Mouse (Mus musculus) neural tube, embryonic 13.5 days (tissue): Measurements from ENCODE around the gene Ano6. TPM values are rescaled to one million over a fixed set of nuclear protein-coding genes. Genes with fewer than 3 reads are reported as not detected.

Experiments
- ATAC-seq: fragments of 200-750 bp; cut with Nextera tagmentation; 2 replicates; pipeline ENCODE4 v1.8.0; 2017; ENCODE audit warnings: low read depth, mild to moderate bottlenecking, moderate TSS enrichment, moderate library complexity
- H3K27ac ChIP-seq: fragments of 300-500 bp; sonication (generic); replicated peaks from 2 replicates; pipeline ENCODE4 v1.5.1; 2015; ENCODE audit warnings: moderate library complexity, mild to moderate bottlenecking, inconsistent platforms
- H3K27me3 ChIP-seq: fragments of 300-500 bp; sonication (generic); 2 replicates; pipeline ENCODE4 v1.6.1; 2015; ENCODE audit warnings: mild to moderate bottlenecking, inconsistent platforms
- H3K36me3 ChIP-seq: fragments of 300-500 bp; sonication (generic); 2 replicates; pipeline ENCODE4 v1.6.1; 2015; ENCODE audit warnings: mild to moderate bottlenecking, inconsistent platforms
- H3K4me1 ChIP-seq: fragments of 300-500 bp; sonication (generic); replicated peaks from 2 replicates; pipeline ENCODE4 v1.6.1; 2015; ENCODE audit warnings: inconsistent platforms
- H3K4me2 ChIP-seq: fragments of 300-500 bp; sonication (generic); 2 replicates; pipeline ENCODE4 v1.6.1; 2015; ENCODE audit warnings: inconsistent platforms, mild to moderate bottlenecking, moderate library complexity
- H3K4me3 ChIP-seq: fragments of 300-500 bp; sonication (generic); 2 replicates; pipeline ENCODE4 v1.5.1; 2015; ENCODE audit warnings: mild to moderate bottlenecking, inconsistent platforms
- H3K9ac ChIP-seq: fragments of 300-500 bp; sonication (generic); 2 replicates; pipeline ENCODE4 v1.6.1; 2015; ENCODE audit warnings: moderate library complexity, mild to moderate bottlenecking, inconsistent platforms
- H3K9me3 ChIP-seq: fragments of 300-500 bp; sonication (generic); 2 replicates; pipeline ENCODE4 v1.6.1; 2016; ENCODE audit warnings: inconsistent platforms
- WGBS: fragments of 180-500 bp; shearing (Covaris S2); methylation state at CpG from one replicate; pipeline ENCODE4 v1.1.7; 2015; 5-methylcytosine and 5-hydroxymethylcytosine counted together
- polyA plus RNA-seq: library from polyadenylated mRNA; unstranded; fragments of >200 nt; fragmentation: Nextera tagmentation; extraction: Ambion mirVana; gene quantifications from 2 replicates; pipeline ENCODE4 v1.2.1, GENCODE M21; 2015

The Ano6 gene
- polyA plus RNA-seq, 1 experiment from 2014 or later: 30.2 TPM

DNA sequence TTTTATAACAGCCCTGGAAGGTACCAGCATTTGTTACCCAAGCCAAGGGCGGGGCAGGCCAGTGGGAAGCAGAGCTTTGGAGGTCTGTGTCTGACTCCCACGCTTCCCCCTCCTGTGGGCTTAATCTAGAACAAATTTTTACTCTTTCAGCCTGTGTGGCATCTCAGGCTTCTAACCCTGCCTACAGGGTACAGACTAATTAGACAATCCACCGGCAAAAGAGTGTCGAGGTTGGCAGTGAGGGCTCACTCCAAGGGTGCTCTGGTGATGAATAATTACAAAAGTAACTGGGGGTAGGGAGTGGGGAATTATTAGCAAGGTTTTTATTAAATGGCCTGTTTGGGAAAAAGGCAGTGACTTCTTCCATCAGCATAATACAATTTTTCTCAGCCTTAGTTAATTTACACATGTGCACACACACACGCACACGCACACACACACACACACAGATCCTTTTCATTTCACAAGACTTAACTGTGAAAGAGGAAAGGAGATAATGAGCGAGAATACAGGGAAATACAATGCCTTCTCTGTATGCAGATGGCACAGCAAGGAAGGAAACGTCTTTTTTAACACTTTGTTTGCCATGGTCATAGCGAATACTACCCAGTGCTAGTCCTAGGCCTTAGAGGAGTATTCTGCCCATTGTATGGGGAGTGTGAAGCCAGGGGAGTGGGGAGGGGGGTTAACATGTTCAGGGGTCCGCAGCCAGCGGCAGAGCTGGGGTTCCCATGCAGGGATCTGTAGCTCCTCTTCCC, 155.5 kb downstream of the Ano6 start:
- Histone ChIP-seq H3K4me1 (peaks cover 10% of the 10 kb centered on the region), H3K9me3 (no peaks in the 10 kb centered on the region), H3K4me2 (no peak overlapping the region), H3K9ac (no peak overlapping the region), H3K27ac (no peak overlapping the region), H3K27me3 (no peaks in the 10 kb centered on the region), H3K36me3 (peaks cover 36% of the 10 kb centered on the region), H3K4me3 (no peak overlapping the region)
- ATAC-seq: peak; percentile 40; the same call in 1 of the 2 replicates
- WGBS: 52% methylated on average over 11 of the region's 11 CpGs

DNA sequence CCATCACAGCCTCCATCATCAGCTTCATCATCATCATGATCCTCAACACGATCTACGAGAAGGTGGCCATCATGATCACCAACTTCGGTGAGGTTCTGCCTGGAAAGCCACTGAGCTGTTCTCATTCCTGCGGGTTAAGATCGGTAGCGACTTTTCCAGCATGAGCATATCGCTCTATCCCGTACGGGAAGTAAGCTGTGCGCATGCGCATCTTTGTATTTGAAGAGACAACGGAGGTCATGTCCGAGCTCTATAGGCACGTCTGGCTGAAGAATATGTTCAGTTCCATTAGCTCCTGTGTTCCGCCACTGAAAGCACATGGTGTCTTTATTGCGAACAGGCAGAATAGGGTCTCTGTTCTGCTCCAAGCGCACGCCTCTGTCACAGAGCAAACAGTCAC, 157.8 kb downstream of the Ano6 start:
- H3K9ac ChIP-seq: no peak overlapping the region
- H3K27me3 ChIP-seq: no peaks in the 10 kb centered on the region
- peaks cover 31% of the 10 kb centered on the region for H3K36me3 ChIP-seq
- WGBS: 94% methylated on average over 18 of the region's 18 CpGs
- ATAC-seq: no peak
- peaks cover 10% of the 10 kb centered on the region for H3K4me1 ChIP-seq
- H3K9me3 ChIP-seq: no peaks in the 10 kb centered on the region
- H3K4me3 ChIP-seq: no peak overlapping the region
- no peak overlapping the region for H3K4me2 ChIP-seq
- no peak overlapping the region for H3K27ac ChIP-seq

DNA sequence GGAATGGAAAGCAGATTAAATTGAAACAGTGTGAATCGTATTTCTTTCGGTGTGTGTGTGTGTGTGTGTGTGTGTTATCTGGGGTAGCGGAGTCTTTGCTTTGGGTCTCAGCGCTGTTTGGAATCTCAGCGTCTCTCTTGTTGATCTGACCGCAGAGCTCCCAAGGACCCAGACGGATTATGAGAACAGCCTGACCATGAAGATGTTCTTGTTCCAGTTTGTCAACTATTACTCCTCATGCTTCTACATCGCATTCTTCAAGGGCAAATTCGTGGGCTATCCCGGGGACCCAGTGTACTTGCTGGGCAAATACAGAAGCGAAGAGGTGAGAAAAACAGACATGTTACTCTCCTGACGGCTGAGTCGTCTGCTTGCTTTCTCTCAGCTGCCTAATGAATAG, 158.7 kb downstream of the Ano6 start:
- no peaks in the 10 kb centered on the region for H3K27me3 ChIP-seq
- 94% methylated on average over 13 of the region's 13 CpGs for WGBS
- peaks cover 31% of the 10 kb centered on the region for H3K36me3 ChIP-seq
- H3K4me2 ChIP-seq: no peak overlapping the region
- no peak overlapping the region for H3K4me3 ChIP-seq
- H3K9me3 ChIP-seq: no peaks in the 10 kb centered on the region
- peaks cover 10% of the 10 kb centered on the region for H3K4me1 ChIP-seq
- no peak overlapping the region for H3K27ac ChIP-seq
- H3K9ac ChIP-seq: no peak overlapping the region
- no peak for ATAC-seq

DNA sequence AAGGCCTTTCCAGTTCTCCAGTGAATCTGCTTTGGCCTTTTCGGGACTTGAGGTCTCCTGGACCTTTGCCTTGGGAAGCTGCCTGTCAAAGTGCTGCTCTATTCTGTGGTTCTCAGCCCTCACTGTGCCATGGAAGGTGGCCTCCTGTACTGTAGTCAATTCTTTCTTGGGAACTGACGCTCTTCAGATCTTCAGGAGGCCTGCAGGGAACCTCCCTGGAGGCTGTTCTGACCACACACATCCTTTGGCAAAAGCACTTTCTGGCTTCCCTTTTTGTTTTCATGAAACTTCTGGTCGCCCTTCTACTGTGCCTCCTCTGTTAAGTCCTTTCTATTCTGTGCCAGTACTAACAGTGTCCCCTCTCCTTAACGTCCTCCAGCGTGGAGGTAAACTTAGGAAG, 160.9 kb downstream of the Ano6 start:
- H3K9ac ChIP-seq: no peak overlapping the region
- H3K36me3 ChIP-seq: peaks cover 48% of the 10 kb centered on the region
- no peaks in the 10 kb centered on the region for H3K27me3 ChIP-seq
- H3K9me3 ChIP-seq: no peaks in the 10 kb centered on the region
- H3K4me3 ChIP-seq: no peak overlapping the region
- peaks cover 1% of the 10 kb centered on the region for H3K4me1 ChIP-seq
- H3K27ac ChIP-seq: no peak overlapping the region
- H3K4me2 ChIP-seq: no peak overlapping the region
- no peak for ATAC-seq
- 67% methylated on average over 5 of the region's 5 CpGs for WGBS

DNA sequence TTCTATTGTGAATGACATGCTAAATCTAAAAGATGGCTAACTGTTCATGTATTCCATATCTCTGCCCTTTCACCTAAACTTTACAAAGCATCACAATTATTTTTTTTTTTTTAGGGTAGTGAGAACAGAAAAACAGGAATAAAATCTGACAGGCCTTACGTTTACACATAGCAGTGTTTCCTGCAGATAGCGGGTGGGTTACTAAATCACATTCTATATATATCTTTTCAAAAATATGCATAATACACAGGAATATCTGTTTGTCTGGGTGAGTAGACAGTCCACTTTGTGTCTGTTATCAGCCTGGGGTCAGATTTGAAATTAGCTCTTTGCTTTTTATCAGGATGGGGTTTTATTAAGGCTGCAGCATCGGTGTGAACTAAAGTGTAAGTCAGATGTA, 166.0 kb downstream of the Ano6 start:
- Histone ChIP-seq H3K27me3 (no peaks in the 10 kb centered on the region), H3K4me1 (no peaks in the 10 kb centered on the region), H3K9me3 (no peaks in the 10 kb centered on the region), H3K27ac (no peak overlapping the region), H3K4me3 (no peak overlapping the region), H3K9ac (no peak overlapping the region), H3K36me3 (peaks cover 16% of the 10 kb centered on the region), H3K4me2 (no peak overlapping the region)
- WGBS: 95% methylated on average over 3 of the region's 3 CpGs
- no peak for ATAC-seq

DNA sequence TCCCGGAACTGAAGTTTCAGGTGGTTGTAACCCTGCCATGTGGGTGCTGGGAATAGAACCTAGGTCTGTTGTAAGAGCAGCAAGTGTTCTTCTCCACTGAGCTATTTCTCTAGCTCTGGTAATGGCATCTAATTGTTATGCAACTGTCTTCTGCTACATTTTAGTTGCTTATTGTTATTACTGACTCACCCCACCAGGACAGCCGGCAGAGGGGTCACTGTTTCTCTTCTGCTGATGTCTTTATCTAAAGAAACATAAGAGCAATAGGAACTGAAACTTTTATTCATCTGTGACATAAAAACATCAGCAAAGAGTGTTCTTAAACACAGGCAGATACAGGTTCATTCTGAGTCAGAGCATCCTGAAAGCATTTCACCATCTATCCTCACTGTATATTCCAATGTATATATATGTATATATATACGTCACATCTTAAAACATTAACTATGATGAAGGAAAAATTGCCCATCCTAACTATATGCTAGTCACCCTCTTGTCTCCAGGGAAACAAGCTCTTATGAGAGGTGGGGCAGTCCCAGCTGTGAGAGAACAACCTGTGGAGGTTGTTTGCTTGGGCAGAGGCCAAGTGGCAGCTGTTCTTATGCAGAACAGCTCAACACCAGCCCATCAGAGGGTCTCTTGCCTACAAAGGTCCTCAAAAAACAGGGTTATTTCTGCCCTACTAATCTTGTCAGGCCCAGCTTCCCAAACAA, 171.9 kb downstream of the Ano6 start:
- peaks cover 27% of the 10 kb centered on the region for H3K4me1 ChIP-seq
- 91% methylated on average over 3 of the region's 3 CpGs for WGBS
- no peaks in the 10 kb centered on the region for H3K9me3 ChIP-seq
- ATAC-seq: no peak
- 0 out of 2 replicates have a peak overlapping the region, but pooled peaks have one; percentile 28 for H3K27ac ChIP-seq
- no peak overlapping the region for H3K4me2 ChIP-seq
- no peak overlapping the region for H3K4me3 ChIP-seq
- 0 out of 2 replicates have a peak, but pooled peaks cover 4% of the 10 kb centered on the region for H3K36me3 ChIP-seq
- H3K27me3 ChIP-seq: no peaks in the 10 kb centered on the region
- H3K9ac ChIP-seq: no peak overlapping the region

DNA sequence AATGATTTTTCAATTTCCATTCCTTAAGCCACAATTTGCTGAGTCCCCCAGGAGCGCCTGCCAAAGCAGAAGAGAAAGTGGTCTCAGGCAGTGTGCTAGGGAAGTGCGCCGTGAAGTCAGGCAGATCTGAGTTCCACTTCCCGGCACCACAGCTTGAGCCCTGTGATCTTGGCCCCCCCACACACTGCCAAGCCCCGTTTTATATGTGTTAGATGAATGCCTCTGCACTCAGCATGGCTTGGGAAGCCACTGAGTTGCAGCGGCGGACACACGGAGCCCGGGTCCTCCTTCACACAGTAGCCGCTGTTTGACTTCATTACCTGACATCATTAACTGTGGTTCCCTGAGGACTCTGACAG, 172.5 kb downstream of the Ano6 start:
- Histone ChIP-seq H3K4me1 (peaks cover 31% of the 10 kb centered on the region), H3K27me3 (no peaks in the 10 kb centered on the region), H3K4me2 (no peak overlapping the region), H3K36me3 (0 out of 2 replicates have a peak, but pooled peaks cover 5% of the 10 kb centered on the region), H3K4me3 (no peak overlapping the region), H3K27ac (0 out of 2 replicates have a peak overlapping the region, but pooled peaks have one; percentile 28), H3K9ac (no peak overlapping the region), H3K9me3 (no peaks in the 10 kb centered on the region)
- peak; percentile 43 for ATAC-seq
- 50% methylated on average over 10 of the region's 10 CpGs for WGBS

DNA sequence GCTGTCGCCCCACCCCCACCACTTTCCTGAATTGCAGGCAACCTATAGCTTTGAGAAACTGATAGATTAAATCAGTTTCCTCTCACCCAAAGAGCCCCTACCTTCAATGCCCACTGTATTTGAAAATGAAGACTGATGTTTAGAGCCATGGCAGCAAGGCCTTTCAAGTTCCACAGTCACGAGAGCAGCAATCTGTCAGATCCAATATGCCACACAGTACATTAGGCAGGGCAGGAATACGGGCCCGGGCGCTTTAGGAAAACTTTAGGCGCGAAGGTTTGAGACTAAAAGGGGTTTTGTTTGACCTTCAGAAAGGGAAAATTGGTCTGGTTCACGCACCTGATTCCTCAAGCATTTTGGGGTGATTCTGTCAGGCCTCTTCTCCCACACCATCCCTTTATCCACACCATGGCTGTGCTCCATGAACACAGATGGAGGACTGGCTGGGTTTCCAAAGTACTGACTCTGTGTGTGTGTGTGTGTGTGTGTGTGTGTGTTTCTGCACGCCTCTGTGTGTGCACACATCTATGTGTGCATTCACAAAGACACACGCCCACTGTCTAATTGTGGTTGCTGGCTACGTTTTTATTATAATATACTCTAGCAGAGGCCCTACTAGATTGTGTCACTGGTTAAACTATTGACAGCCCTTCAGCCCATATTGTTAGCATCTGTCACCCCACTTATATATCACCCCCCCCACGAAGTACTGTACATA, 173.0 kb downstream of the Ano6 start:
- H3K27me3 ChIP-seq: no peaks in the 10 kb centered on the region
- no peak; the same call in 1 of the 2 replicates for ATAC-seq
- no peak overlapping the region for H3K4me2 ChIP-seq
- peaks cover 31% of the 10 kb centered on the region for H3K4me1 ChIP-seq
- H3K27ac ChIP-seq: peak overlapping the region; percentile 53
- 0 out of 2 replicates have a peak, but pooled peaks cover 5% of the 10 kb centered on the region for H3K36me3 ChIP-seq
- 70% methylated on average over 12 of the region's 12 CpGs for WGBS
- no peak overlapping the region for H3K4me3 ChIP-seq
- no peaks in the 10 kb centered on the region for H3K9me3 ChIP-seq
- H3K9ac ChIP-seq: no peak overlapping the region

DNA sequence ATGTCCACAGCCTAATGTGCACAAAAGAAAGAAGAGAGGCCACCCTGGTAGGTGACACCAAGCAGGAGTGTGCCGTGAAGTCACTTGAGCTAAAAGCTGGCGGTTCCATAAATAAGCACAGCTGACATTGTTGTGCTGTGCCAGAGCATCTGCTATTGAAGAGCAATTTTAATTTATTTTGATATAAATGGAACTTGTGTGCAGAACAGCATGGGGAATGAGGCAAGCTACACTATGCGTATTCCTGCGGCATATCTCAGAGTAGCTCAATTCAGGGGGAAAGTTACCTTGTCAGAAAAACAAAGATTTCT, 173.6 kb downstream of the Ano6 start:
- WGBS: 48% methylated on average over 4 of the region's 4 CpGs
- ATAC-seq: no peak
- Histone ChIP-seq H3K27ac (peak overlapping the region; percentile 53), H3K4me2 (no peak overlapping the region), H3K4me3 (no peak overlapping the region), H3K4me1 (peaks cover 31% of the 10 kb centered on the region), H3K9me3 (no peaks in the 10 kb centered on the region), H3K36me3 (peaks cover 8% of the 10 kb centered on the region), H3K27me3 (no peaks in the 10 kb centered on the region), H3K9ac (no peak overlapping the region)

DNA sequence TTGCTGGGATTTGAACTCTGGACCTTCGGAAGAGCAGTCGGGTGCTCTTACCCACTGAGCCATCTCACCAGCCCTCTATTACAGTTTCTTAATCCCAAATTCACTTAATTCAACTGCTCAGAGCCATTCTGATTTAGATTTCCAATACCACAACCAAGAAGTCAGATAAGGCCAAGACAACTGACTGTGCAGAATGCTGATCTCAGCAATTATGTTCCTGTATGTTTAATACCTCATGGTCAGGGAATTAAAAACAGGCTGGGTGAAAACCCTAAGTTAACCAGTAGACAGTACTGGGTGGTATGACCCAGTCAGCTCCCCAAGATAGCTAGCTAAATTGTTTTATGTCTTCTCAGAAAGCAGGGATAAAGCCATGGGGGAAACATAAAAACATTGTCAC, 176.3 kb downstream of the Ano6 start:
- Histone ChIP-seq H3K9ac (no peak overlapping the region), H3K9me3 (no peaks in the 10 kb centered on the region), H3K4me3 (no peak overlapping the region), H3K36me3 (peaks cover 26% of the 10 kb centered on the region), H3K27ac (no peak overlapping the region), H3K4me2 (no peak overlapping the region), H3K4me1 (peaks cover 31% of the 10 kb centered on the region), H3K27me3 (no peaks in the 10 kb centered on the region)
- no peak for ATAC-seq
- WGBS: 94% methylated on average over 2 of the region's 2 CpGs

DNA sequence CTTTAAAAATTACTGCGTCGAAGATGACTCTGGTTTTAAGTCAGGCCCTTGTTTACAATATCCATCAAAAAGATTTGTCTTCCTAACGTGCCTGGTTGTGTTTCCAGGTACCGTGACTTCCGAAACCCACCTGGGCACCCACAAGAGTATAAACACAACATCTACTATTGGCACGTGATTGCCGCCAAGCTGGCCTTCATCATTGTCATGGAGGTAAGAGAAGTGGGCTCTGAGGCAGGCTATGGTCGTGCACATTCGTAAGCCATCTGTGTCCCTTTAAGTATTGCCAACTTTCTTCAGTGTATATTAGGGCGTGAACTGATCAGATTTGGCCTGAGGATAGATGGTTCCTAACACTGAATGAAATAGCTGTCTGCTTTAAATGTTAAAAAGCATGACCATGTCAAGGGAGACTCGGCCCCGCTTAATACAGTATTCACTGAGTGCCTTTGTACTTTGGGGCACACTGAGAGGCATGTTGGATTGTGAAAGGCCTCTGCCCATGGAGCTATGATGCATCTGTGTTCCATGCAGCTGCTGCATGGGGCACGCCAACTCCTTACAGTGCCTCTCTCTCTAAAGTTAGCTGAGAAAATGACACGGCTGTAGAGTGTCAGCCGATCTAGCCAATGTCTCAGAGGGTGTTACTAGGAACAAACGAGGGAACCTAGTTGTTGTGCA, 177.0 kb downstream of the Ano6 start:
- Histone ChIP-seq H3K4me1 (peaks cover 30% of the 10 kb centered on the region), H3K4me3 (no peak overlapping the region), H3K9me3 (no peaks in the 10 kb centered on the region), H3K27me3 (no peaks in the 10 kb centered on the region), H3K9ac (no peak overlapping the region), H3K27ac (no peak overlapping the region), H3K36me3 (peaks cover 32% of the 10 kb centered on the region), H3K4me2 (no peak overlapping the region)
- WGBS: 69% methylated on average over 16 of the region's 16 CpGs
- no peak for ATAC-seq

DNA sequence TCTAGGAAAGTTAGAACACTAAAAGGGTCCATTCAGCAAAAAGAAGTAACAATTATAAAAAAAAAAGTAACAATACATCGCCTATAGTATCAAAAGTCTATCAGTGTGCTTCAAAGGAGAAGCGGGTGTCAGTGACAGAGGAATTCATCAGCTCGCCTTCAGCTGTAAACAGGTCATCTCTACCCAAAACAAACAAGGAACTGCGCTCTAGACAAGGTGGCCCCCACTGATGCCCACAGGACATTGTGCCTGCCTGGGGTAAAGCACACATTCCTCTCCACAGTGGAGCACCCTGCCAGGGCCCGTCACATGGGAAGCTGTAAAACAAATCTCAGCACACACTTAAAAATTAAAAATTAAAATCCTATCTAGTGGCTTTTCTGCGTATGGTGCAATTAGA, 179.0 kb downstream of the Ano6 start:
- Histone ChIP-seq H3K27ac (no peak overlapping the region), H3K4me3 (no peak overlapping the region), H3K27me3 (no peaks in the 10 kb centered on the region), H3K4me2 (no peak overlapping the region), H3K9ac (no peak overlapping the region), H3K9me3 (no peaks in the 10 kb centered on the region), H3K36me3 (peaks cover 47% of the 10 kb centered on the region), H3K4me1 (peaks cover 11% of the 10 kb centered on the region; the same call in 1 of the 2 replicates)
- 76% methylated on average over 6 of the region's 6 CpGs for WGBS
- no peak for ATAC-seq
